Mouse (Mus musculus) limb, embryonic 14.5 days (tissue): ENCODE data around the gene Pgm5. TPM values are rescaled to one million over a fixed set of nuclear protein-coding genes. Genes with fewer than 3 reads are reported as not detected.
"Not testable (repeated sequence)": the region's sequence is repeated elsewhere in the genome, so short reads cannot be mapped to it uniquely, and the experiment has no call there.

Experiments used
- ATAC-seq: fragments of 200-750 bp; cut with Nextera tagmentation; 2 replicates; pipeline ENCODE4 v1.8.0; 2017; ENCODE audit warnings: low read depth, moderate number of reproducible peaks, moderate TSS enrichment; ENCODE audit not compliant: low FRiP score
- DNase-seq: peaks from one replicate; pipeline ENCODE4 v3.0.0-alpha.2; 2015; ENCODE audit warnings: low spot score
- H3K27ac ChIP-seq: fragments of 300-500 bp; sonication (generic); replicated peaks from 2 replicates; pipeline ENCODE4 v1.5.1; 2014; ENCODE audit warnings: low read depth, mild to moderate bottlenecking, low read length, moderate library complexity, mixed read lengths
- H3K27me3 ChIP-seq: fragments of 300-500 bp; sonication (generic); 2 replicates; pipeline ENCODE4 v1.6.1; 2014; ENCODE audit warnings: low read length, mixed read lengths; ENCODE audit not compliant: control insufficient read depth, insufficient read depth
- H3K36me3 ChIP-seq: fragments of 300-500 bp; sonication (generic); 2 replicates; pipeline ENCODE4 v1.6.1; 2014; ENCODE audit warnings: mild to moderate bottlenecking, low read length, moderate library complexity, mixed read lengths; ENCODE audit not compliant: control insufficient read depth, insufficient read depth
- H3K4me1 ChIP-seq: fragments of 300-500 bp; sonication (generic); 2 replicates; pipeline ENCODE4 v1.6.1; 2014; ENCODE audit warnings: antibody characterized with exemption, low read length, mixed read lengths; ENCODE audit not compliant: control insufficient read depth, insufficient read depth
- H3K4me2 ChIP-seq: fragments of 300-500 bp; sonication (generic); replicated peaks from 2 replicates; pipeline ENCODE4 v1.6.1; 2014; ENCODE audit warnings: low read depth, mild to moderate bottlenecking, low read length, moderate library complexity; ENCODE audit not compliant: severe bottlenecking
- H3K4me3 ChIP-seq: fragments of 300-500 bp; sonication (generic); replicated peaks from 2 replicates; pipeline ENCODE4 v1.5.1; 2014; ENCODE audit warnings: low read length
- H3K9ac ChIP-seq: fragments of 300-500 bp; sonication (generic); 2 replicates; pipeline ENCODE4 v1.6.1; 2014; ENCODE audit warnings: mild to moderate bottlenecking, low read depth, low read length, moderate library complexity; ENCODE audit not compliant: severe bottlenecking
- H3K9me3 ChIP-seq: fragments of 300-500 bp; sonication (generic); 2 replicates; pipeline ENCODE4 v1.6.1; 2016; ENCODE audit warnings: low read length; ENCODE audit not compliant: control insufficient read depth
- POLR2A ChIP-seq: fragments of 200-500 bp; IDR thresholded peaks from 2 replicates; pipeline ENCODE4 v1.8.0; 2012; ENCODE audit warnings: inconsistent platforms, mild to moderate bottlenecking, moderate library complexity, borderline replicate concordance; ENCODE audit not compliant: insufficient read depth, insufficient read length; ENCODE audit errors: extremely low read depth
- WGBS: fragments of 180-500 bp; shearing (Covaris S2); extraction: QIAGEN DNeasy Blood & Tissue Kit; methylation state at CpG from one replicate; pipeline ENCODE4 v1.1.7; 2014; 5-methylcytosine and 5-hydroxymethylcytosine counted together
- polyA plus RNA-seq, 2 experiments: library from polyadenylated mRNA; depleted of rRNA in 1 of 2; stranded (reverse) in 1 of 2; unstranded in 1 of 2; fragments of >200 nt; fragmentation: Nextera tagmentation in 1 of 2; extraction: Ambion mirVana in 1 of 2; gene quantifications; 2 replicates each; pipeline versions ENCODE4 v1.2.1 to v1.2.3; 2012 to 2014

The Pgm5 gene
- polyA plus RNA-seq, 2 experiments: 2.6 to 18.2 TPM

GRCm38 (mm10) chr19:24881237-24881636, 19.6 kb upstream of the Pgm5 start:
- ATAC-seq (no peak), DNase-seq (no peak)
- Histone ChIP-seq H3K36me3 (no peaks in the 10 kb centered on the region), H3K4me3 (no peak overlapping the region), H3K9ac (no peak overlapping the region), H3K27ac (no peak overlapping the region), H3K4me2 (no peak overlapping the region), H3K4me1 (no peaks in the 10 kb centered on the region), H3K27me3 (no peaks in the 10 kb centered on the region), H3K9me3 (no peaks in the 10 kb centered on the region)
- 67% methylated on average over 4 of the region's 4 CpGs for WGBS
- no peak for TF ChIP-seq POLR2A

- H3K27ac ChIP-seq, H3K4me1 ChIP-seq, H3K27me3 ChIP-seq, H3K36me3 ChIP-seq, ATAC-seq, DNase-seq, H3K4me2 ChIP-seq, H3K4me3 ChIP-seq, H3K9me3 ChIP-seq, H3K9ac ChIP-seq: not testable (repeated sequence)
- 66% methylated on average over 23 of the region's 26 CpGs for WGBS
Measured at GRCm38 (mm10) chr19:24875129-24875870, 13.6 kb upstream of the Pgm5 start, which contains the start of gene Gm10053. Gm10053 (plus strand) TSS chr19:24875686.

GRCm38 (mm10) chr19:24873873-24874272, 12.2 kb upstream of the Pgm5 start:
- Histone ChIP-seq H3K36me3 (no peaks in the 10 kb centered on the region), H3K4me2 (no peak overlapping the region), H3K27me3 (no peaks in the 10 kb centered on the region), H3K9ac (no peak overlapping the region), H3K27ac (no peak overlapping the region), H3K9me3 (no peaks in the 10 kb centered on the region), H3K4me3 (no peak overlapping the region), H3K4me1 (peaks cover 3% of the 10 kb centered on the region; the same call in 1 of the 2 replicates)
- ATAC-seq: no peak
- DNase-seq: no peak
- no peak for TF ChIP-seq POLR2A
- 45% methylated on average over 2 of the region's 2 CpGs for WGBS

- TF ChIP-seq POLR2A: no peak
- Histone ChIP-seq H3K4me1 (peaks cover 3% of the 10 kb centered on the region; the same call in 1 of the 2 replicates), H3K9me3 (no peaks in the 10 kb centered on the region), H3K36me3 (no peaks in the 10 kb centered on the region), H3K27ac (no peak overlapping the region), H3K4me3 (peak overlapping the region; percentile 31), H3K27me3 (no peaks in the 10 kb centered on the region), H3K9ac (no peak overlapping the region), H3K4me2 (peak overlapping the region; percentile 47)
- peak; percentile 30; the same call in 1 of the 2 replicates for ATAC-seq
- DNase-seq: peak; percentile 75
- 15% methylated on average over 18 of the region's 18 CpGs for WGBS
Measured at GRCm38 (mm10) chr19:24871037-24871635, 9.5 kb upstream of the Pgm5 start.

GRCm38 (mm10) chr19:24865436-24865835, 3.8 kb upstream of the Pgm5 start:
- H3K36me3 ChIP-seq: no peaks in the 10 kb centered on the region
- no peak for TF ChIP-seq POLR2A
- WGBS: 82% methylated on average over 9 of the region's 9 CpGs

More at GRCm38 (mm10) chr19:24865436-24865835, 3.8 kb upstream of the Pgm5 start:
- peaks cover 14% of the 10 kb centered on the region for H3K27me3 ChIP-seq
- DNase-seq: no peak
- H3K4me3 ChIP-seq: no peak overlapping the region
- peaks cover 6% of the 10 kb centered on the region; the same call in 1 of the 2 replicates for H3K4me1 ChIP-seq
- ATAC-seq: no peak
- no peaks in the 10 kb centered on the region for H3K9me3 ChIP-seq
- no peak overlapping the region for H3K27ac ChIP-seq
- H3K4me2 ChIP-seq: no peak overlapping the region
- no peak overlapping the region for H3K9ac ChIP-seq
